Mouse (Mus musculus): Measurements from ENCODE around the gene Ptchd1.

The Ptchd1 gene

DNA sequence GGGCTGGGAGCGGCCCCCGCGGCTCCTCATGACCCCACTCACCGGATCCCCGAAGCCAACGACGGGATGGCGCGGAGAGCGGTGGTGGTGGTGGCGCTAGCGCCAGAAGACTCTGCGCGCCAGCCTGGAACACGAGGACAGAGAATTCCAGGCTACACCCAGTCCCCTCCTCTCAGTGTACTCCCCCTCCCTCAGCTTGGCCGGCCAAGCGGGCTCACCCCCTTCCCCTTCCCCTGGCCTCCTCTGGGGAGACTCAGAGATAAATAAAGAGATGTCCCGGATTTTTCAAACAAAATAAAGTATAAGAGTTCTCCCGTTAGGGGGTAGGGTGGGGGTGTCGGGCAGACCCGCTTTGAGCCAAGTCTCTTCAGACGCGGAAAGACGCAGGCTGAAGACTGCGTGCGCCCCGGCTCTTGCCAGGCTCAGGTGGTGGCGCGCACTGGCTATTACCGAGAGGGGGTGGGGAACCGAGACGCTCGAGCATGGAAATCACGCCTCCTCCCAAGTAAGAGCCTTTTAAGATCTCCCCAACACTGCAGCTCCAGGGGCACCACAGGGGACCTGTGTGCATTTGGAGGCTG lies at the start of gene Ptchd1:
TSS of gene Ptchd1 (minus strand) at position 114 of the 581 bp plus-strand sequence.
- DNase-seq (ENCODE audit: low spot score), result no peak

DNA sequence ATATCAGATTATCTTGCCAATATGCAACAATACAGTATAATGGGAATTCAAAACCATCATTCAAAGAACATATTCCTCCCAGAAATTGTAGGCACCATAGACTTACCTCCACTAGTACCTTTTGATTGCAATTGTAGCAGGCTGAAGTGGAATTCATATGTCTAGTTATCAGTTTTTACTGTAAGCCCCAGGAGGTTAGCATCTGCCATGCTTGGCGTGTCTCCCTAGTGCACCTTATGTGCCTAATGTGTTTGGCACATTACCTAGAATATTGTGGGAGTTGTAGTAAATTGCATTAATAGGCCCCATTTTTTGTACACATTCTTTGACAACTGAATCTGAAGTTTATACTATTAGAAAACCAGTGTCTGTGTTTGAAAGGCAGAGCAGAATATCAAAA lies 34.4 kb upstream of the Ptchd1 start:
- DNase-seq (ENCODE audit: low spot score), result no peak

DNA sequence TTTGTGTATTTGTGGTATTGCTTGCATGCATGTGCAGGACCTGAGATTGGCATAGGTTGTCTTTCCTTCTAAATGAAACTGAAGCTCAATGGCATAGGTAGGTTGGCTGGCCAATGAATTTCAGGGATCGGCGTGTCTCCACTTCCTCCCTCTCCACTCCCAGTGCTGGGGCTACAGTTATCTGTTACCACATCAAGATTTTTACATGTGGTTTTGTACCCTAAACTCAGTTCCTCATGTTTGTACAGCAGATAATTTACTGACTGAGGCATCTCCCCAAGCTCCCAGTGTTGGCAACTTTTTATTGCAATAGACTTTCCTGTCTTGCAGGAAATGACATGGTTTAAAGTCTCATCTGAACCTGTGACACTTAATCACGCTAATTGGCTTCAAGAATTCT lies 22.4 kb upstream of the Ptchd1 start:
- DNase-seq (ENCODE audit: low spot score), result no peak

DNA sequence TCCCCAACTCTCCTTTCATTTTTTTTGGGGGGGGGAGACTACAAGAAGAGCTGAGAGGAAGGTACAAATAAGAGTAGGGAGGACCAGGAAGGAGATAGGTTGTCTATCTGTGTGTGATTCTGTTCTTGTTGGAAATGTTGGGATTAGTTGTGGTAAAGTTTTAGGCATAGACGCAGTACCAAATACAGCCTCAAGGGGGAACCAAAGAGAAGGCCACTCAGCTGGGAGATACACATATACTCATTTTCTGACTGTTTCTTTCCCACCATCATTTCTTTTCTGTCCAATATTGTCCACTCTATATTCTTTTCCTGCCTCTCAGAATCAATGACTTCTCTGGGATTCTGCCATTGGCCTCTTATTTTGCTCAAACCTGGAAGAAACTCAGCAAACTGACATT lies 20.4 kb upstream of the Ptchd1 start:
- no peak for DNase-seq (ENCODE audit: low spot score)

DNA sequence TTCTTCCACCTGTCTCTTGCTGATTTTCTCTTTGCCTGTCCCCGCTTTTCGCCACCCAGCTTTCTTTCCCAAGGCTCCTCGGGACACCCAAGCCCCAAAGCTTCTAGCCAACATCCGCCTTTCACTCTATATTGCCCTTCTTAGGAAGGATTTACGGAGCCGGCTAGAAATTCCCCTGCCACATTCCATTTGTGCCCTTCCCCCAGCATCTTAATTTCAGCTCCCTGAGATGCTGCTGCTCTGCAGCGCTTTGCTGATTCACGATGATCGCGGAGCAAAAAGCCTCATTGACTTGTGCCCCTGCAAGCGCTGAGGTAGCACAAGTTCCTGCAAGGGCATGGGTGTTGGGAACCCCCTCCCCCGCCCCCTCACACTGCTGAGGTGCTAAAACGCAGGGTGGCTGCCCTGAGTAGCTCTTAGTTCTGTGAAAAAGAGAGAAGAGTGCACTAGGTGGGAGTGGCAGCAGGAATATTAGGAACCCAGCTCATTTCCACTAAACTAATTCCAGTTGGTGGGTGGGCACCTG lies 2.1 kb upstream of the Ptchd1 start:
- no peak for DNase-seq (ENCODE audit: low spot score)

DNA sequence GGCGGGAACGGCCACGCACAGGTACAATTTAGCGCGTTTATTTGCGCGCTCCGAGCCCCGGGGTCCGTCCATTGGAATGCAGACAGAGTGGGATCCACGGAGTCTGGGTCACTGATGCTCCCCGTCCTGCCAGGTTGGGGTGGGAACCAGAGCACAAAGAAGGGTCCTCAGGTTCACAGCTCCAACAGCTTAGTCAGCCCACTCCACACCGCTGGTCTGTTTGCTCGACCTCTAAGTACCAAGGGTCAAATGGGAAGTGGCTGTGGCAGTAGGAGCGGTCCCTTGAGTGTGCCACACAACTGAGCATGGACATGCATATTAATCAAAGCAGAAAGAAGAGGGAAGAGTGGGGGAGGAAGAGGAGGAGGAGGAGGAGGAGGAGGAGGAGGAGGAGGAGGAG lies 1.3 kb upstream of the Ptchd1 start:
- DNase-seq (ENCODE audit: low spot score), result no peak

DNA sequence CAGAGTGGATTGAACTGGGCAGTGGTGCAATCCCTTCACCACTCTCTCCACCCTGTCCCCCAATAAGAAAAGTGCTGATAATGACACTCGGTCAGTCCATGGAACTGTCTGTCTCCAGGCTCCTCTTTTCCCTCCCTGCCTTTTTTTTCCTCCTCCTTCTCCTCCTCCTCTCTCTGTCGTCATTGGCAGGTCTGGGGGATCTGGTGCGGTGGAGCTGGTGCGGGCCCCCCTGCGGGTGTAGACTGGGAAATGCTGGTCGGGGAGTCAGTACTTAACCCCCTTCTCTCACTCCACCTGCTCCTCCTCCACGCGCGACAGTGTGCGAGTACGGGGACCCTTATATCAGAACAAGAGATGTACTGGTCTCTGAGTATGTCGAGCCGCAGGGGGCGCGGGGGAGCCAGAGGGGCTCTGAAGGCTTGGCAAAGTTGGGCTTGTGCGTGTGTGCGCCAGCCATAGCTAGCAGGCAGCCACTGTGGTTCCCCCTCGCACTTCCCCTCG lies 777 bp upstream of the Ptchd1 start, which contains the start of gene Gm15155:
TSS of gene Gm15155 (plus strand) at position 401 of the 501 bp plus-strand sequence.
- no peak for DNase-seq (ENCODE audit: low spot score)

DNA sequence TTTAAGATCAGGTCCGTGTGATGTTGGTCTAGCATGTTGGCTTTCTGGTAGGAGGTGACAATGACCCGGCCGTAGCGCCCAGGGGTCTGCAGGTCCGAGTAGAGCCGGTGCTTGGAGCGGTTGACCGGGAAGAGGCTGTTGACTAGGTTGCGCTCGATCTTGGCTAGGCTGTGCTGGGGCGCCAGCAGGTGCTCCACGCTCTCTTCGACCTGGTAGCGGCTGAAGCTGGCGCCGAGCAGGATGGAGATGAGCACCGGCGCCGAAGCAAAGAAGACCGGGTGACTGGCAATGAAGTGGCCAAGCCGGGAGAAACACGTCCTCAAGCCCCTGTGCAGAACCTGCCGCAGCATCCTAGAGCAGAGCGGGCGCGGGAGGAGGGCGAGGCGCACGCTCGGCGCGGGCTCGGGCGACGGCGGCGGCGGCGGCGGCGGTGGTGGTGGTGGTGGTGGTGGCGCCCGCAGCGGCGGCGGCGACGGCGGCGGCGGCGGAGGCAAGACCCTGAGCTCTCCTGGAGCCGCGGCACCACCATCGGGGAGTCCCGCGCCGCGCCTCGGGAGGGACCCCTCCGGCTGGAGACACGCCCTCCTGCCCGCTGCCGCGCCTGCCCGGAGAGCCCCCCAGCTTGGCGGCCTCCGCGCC lies 534 bp downstream of the Ptchd1 start:
- no peak for DNase-seq (ENCODE audit: low spot score)

DNA sequence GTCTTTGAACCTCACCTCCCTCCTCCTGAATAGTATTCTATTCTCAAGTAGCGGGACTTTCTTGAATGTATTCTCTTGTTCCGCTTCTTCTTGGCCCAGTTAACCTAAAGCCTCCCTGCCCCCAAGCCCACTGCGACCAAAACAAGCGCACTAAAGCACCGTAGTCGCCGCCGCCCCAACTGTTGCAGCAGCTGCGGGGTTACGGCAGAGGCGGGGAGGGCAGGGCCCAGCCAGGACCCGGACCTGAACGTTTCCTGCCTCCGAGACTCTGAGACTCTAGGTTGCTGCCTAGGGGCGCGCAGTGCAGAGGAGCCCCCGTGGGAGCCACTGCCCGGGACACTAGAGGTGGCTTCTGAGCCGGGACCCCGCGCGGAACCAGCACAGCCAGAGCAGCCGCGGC lies 1.1 kb downstream of the Ptchd1 start:
- no peak for DNase-seq (ENCODE audit: low spot score)

DNA sequence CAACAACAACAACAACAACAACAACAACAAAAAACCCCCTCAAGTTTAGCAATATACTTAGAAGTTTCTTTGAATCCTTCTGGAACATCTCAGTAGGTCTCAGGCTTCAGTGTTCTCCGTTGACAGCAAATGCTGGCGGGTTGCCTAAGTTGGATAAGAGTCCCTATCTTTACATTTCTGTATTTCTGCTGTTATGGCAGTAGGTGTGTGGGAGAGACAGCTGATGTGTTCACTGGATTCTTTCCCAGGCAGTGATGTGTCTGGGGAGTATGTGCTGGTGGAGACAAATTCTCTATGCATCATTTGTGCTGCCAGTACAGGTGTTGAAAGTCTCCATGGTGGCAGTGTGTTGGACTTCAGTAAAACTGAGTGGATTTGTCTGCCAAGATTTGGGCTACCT lies 22.4 kb downstream of the Ptchd1 start:
- DNase-seq (ENCODE audit: low spot score), result no peak

DNA sequence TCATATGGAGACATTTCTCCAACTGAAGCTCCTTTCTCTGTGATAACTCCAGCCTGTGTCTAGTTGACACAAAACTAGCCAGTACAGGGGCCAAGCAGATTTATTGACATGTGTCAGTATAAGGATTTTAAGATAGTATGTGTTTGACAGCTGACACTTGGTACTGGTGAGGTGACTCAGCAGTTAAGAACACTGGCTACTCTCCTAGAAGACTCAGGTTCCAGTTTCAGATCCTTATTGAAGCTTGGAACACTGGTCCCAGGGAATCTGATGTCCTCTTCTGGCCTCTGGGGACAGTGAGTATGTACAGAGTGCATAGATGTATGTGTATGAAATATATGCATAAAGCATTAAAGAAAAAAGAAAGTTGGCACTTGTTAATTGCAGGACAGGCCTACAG lies 27.2 kb downstream of the Ptchd1 start:
- DNase-seq (ENCODE audit: low spot score), result no peak

DNA sequence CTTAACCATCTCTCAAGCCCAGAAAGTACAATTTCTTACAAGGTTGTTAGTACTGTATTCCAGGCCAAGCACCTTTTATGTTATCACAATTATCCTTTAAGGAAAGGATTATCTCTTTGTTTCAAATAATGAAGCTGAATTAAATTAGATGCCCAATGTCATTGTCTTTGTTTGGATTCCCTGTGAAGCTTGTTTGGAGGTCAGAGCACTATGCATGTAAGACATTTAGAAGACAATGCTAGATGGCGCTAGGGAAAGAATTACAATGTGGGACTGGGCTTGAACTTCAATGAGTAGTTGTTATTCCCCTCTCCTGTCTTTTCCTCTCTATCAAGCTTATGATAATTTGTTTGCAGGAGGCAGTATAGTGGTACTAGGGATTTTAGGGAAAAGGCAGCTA lies 28.9 kb downstream of the Ptchd1 start:
- no peak for DNase-seq (ENCODE audit: low spot score)

DNA sequence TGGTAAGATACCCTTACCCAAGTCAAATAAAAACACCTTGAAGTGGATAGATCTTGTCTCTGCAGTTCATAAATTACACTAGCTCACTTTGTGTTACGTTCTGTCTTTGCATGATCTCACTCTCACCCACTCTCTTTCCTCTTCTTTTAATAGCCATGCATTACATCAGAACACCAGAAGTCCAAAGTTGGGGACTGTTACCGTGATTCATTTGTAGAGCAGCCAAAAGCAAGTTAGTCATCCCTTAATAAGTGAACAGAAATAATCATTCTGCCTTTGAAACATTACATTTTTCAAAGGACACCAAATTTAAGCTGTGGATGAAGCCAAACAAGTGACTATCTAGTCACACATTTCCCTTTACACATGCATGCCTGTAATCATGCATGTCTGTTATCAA lies 31.1 kb downstream of the Ptchd1 start:
- no peak for DNase-seq (ENCODE audit: low spot score)

DNA sequence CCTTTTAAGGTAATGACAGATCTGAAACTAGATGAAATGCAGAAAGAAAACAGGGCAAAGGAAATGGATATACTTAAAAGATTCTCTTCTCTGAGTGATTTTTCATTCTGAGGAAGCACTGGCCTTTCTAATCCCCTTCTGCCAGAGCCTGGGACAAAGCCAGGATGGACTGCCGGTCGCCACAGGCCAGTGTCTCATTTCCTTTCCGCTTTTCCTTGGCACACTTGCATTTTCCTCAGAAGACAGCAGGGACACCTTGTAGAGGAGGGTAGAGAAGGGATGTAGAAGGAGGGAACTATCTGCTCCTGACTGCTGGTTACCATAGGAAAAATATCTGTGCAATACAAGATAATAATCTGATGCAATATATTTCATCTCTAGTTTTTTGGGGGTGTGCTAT lies 32.1 kb downstream of the Ptchd1 start:
- DNase-seq (ENCODE audit: low spot score), result no peak

DNA sequence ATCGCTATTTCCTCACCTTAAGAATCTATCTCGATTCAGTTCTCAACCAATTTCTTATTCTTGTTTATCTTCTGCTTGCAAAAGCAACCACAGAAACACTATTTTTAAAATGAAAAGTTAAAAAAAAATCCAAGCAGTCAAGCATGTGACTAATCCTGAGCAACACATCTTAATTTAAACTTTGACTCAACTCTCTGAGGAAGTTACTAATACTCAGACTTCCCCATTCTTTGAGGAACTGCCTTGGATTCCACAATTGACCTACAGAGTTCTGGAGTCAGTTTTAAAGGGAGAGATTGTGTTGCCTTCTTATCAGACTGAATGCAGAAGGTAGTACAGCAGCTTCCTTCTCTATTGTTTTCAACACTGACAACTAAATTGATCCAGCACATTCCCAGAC lies 39.0 kb downstream of the Ptchd1 start:
- DNase-seq (ENCODE audit: low spot score), result no peak

DNA sequence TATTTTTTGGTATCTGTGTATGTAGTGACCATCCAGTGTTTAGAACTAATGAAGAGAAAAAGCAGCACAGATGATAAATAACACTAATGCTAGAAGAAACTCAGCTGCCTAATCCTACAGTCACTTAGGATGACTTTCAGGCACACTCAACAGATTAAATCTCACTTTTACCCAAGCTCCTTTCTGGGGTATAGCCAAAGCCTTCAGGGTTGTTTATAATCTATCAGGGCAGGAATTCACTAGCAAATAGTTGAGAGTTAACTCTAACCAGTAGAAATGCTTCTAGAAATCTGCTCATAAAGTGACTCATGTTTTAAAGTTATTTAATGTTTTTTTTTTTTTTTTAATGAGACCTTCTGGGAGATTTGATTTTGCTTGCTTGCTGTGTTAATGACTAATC lies 43.8 kb downstream of the Ptchd1 start:
- DNase-seq (ENCODE audit: low spot score), result no peak

DNA sequence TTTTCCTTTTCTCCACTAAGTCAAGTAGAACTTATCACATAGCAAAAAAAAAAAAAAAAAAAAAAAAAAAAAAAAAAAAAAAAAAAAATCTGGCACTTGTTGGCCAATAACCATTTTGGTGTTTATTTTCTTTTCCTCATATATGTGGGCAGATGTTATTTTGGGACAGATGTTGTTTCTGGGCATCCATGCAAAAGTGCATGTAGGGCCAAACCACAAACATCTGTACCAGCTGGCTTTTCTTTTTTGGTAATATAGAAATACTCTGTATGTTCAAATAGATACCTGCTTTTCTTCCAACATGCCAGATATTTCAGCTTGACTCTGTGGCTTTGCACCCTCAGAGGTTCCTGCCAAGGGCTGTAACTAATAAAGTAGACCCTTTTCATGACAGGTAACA lies 51.2 kb downstream of the Ptchd1 start:
- DNase-seq (ENCODE audit: low spot score), result no peak

DNA sequence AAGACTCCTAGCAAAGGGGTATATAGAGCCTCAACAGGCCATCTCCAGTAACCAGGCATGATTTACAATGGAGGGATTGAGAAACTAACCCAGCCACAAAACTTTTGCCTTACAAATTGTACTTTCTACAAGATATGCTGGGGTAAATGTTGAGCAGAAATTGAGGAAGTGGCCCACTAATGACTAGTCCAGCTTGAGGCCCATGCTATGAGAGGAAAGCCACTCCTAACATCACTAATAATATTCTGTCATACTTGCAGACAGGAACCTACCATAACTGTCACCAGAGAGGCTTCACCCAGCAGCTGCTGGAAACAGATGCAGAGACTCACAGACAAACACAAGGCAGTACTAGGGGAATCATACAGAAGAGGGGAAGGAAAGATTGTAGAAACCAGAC lies 79.8 kb downstream of the Ptchd1 start:
- DNase-seq (ENCODE audit: low spot score), result no peak

Data from ovary, adult 18-20 months (tissue).